Mouse (Mus musculus) MEL (cell line): ENCODE data around the gene Eno4. TPM values are rescaled to one million over a fixed set of nuclear protein-coding genes. Genes with fewer than 3 reads are reported as not detected.

ENCODE experiments used
- DNase-seq: peaks from one replicate; pipeline ENCODE4 v3.0.0; 2011; ENCODE audit warnings: low read depth, low spot score
- H3K27ac ChIP-seq: 2 replicates; pipeline ENCODE4 v1.5.1; 2012; ENCODE audit warnings: low read depth, mild to moderate bottlenecking, control low read depth, low read length, moderate library complexity; ENCODE audit not compliant: control insufficient read depth
- H3K27me3 ChIP-seq, 2 experiments: fragments of 150-350 bp in 1 of 2; sonication (generic) in 1 of 2; 2 replicates each; pipeline ENCODE4 v1.6.1; 2012; ENCODE audit warnings: low read length in 2 of 2, mild to moderate bottlenecking in 2 of 2, improper control_type of control experiment in 1 of 2, moderate library complexity in 1 of 2; ENCODE audit not compliant: insufficient read depth in 2 of 2, control insufficient read depth in 1 of 2
- H3K36me3 ChIP-seq, 2 experiments: 2 replicates each; pipeline ENCODE4 v1.6.1; 2012 to 2014; ENCODE audit warnings: low read length in 2 of 2, improper control_type of control experiment in 1 of 2, inconsistent platforms in 1 of 2, mild to moderate bottlenecking in 1 of 2; ENCODE audit not compliant: insufficient read depth in 2 of 2, control insufficient read depth in 1 of 2
- H3K4me1 ChIP-seq, 2 experiments: fragments of 150-350 bp in 1 of 2; sonication (generic) in 1 of 2; 2 replicates each; pipeline ENCODE4 v1.6.1; 2012; ENCODE audit warnings: low read length in 2 of 2, improper control_type of control experiment in 1 of 2, mild to moderate bottlenecking in 1 of 2; ENCODE audit not compliant: insufficient read depth in 2 of 2, control insufficient read depth in 1 of 2
- H3K4me3 ChIP-seq, 2 experiments: fragments of 150-350 bp in 1 of 2; sonication (generic) in 1 of 2; 2 replicates each; pipeline ENCODE4 v1.5.1; 2012; ENCODE audit warnings: low read depth in 2 of 2, low read length in 2 of 2, mild to moderate bottlenecking in 2 of 2, moderate library complexity in 2 of 2, control low read depth in 1 of 2, improper control_type of control experiment in 1 of 2; ENCODE audit not compliant: control insufficient read depth in 1 of 2, insufficient read depth in 1 of 2
- H3K79me2 ChIP-seq: 2 replicates; pipeline ENCODE4 v1.6.1; 2012; ENCODE audit warnings: mild to moderate bottlenecking, low read length, moderate library complexity; ENCODE audit not compliant: control insufficient read depth, poor library complexity, insufficient read depth
- H3K9ac ChIP-seq: 2 replicates; pipeline ENCODE4 v1.6.1; 2012; ENCODE audit warnings: low read depth, mild to moderate bottlenecking, control low read depth, low read length, moderate library complexity; ENCODE audit not compliant: control insufficient read depth, poor library complexity, severe bottlenecking
- H3K9me3 ChIP-seq: fragments of 150-350 bp; sonication (generic); replicated peaks from 2 replicates; pipeline ENCODE4 v1.6.1; 2012; ENCODE audit warnings: mild to moderate bottlenecking, low read length, improper control_type of control experiment, moderate library complexity; ENCODE audit not compliant: insufficient read depth
- CHD1 ChIP-seq: IDR thresholded peaks from 2 replicates; pipeline ENCODE4 v1.6.1; 2012; ENCODE audit warnings: low read depth, mild to moderate bottlenecking, inconsistent platforms, low read length, improper control_type of control experiment
- ELF1 ChIP-seq: IDR thresholded peaks from 2 replicates; pipeline ENCODE4 v1.6.1; 2014; ENCODE audit warnings: low read depth, mild to moderate bottlenecking, inconsistent platforms, low read length, improper control_type of control experiment, moderate library complexity
- ETS1 ChIP-seq: IDR thresholded peaks from 2 replicates; pipeline ENCODE4 v1.6.1; 2012; ENCODE audit warnings: low read depth, mild to moderate bottlenecking, inconsistent platforms, low read length, improper control_type of control experiment, moderate library complexity
- GABPA ChIP-seq: IDR thresholded peaks from 2 replicates; pipeline ENCODE4 v1.6.1; 2012; ENCODE audit warnings: low read depth, mild to moderate bottlenecking, inconsistent platforms, low read length, improper control_type of control experiment, moderate library complexity
- HCFC1 ChIP-seq: IDR thresholded peaks from 2 replicates; pipeline ENCODE4 v1.6.1; 2012; ENCODE audit warnings: low read depth, mild to moderate bottlenecking, inconsistent platforms, low read length, improper control_type of control experiment, moderate library complexity
- JUND ChIP-seq: IDR thresholded peaks from 2 replicates; pipeline ENCODE4 v1.6.1; 2011; ENCODE audit warnings: low read depth, mild to moderate bottlenecking, improper control_type of control experiment, low read length
- KAT2A ChIP-seq: conservative IDR thresholded peaks from 2 replicates; pipeline ENCODE4 v1.6.1; 2012; ENCODE audit warnings: low read depth, low read length, improper control_type of control experiment, inconsistent platforms
- MAFK ChIP-seq: IDR thresholded peaks from 2 replicates; pipeline ENCODE4 v1.6.1; 2011; ENCODE audit warnings: low read depth, mild to moderate bottlenecking, low read length, improper control_type of control experiment, borderline replicate concordance
- MEF2A ChIP-seq: IDR thresholded peaks from 2 replicates; pipeline ENCODE4 v1.6.1; 2014; ENCODE audit warnings: low read depth, mild to moderate bottlenecking, inconsistent platforms, low read length, improper control_type of control experiment; ENCODE audit not compliant: poor library complexity, insufficient replicate concordance, severe bottlenecking; ENCODE audit errors: extremely low read depth
- MXI1 ChIP-seq: IDR thresholded peaks from 2 replicates; pipeline ENCODE4 v1.6.1; 2011; ENCODE audit warnings: mild to moderate bottlenecking, low read depth, low read length, improper control_type of control experiment
- MYB ChIP-seq: IDR thresholded peaks from 2 replicates; pipeline ENCODE4 v1.6.1; 2011; ENCODE audit warnings: mild to moderate bottlenecking, low read depth, low read length, improper control_type of control experiment
- NELFE ChIP-seq: IDR thresholded peaks from 2 replicates; pipeline ENCODE4 v1.6.1; 2011; ENCODE audit warnings: low read depth, low read length, improper control_type of control experiment
- POLR2A ChIP-seq, 2 experiments: IDR thresholded peaks; 2 replicates each; pipeline ENCODE4 v1.6.1; 2011 to 2012; ENCODE audit warnings: low read length in 2 of 2, mild to moderate bottlenecking in 2 of 2, control low read depth in 1 of 2, improper control_type of control experiment in 1 of 2, low read depth in 1 of 2, moderate library complexity in 1 of 2; ENCODE audit not compliant: control insufficient read depth in 1 of 2, insufficient read depth in 1 of 2, poor library complexity in 1 of 2
- POLR2AphosphoS5 ChIP-seq: IDR thresholded peaks from 2 replicates; pipeline ENCODE4 v1.6.1; 2012; ENCODE audit warnings: low read depth, borderline replicate concordance, mild to moderate bottlenecking, inconsistent platforms, low read length, moderate library complexity, mixed read lengths
- SIN3A ChIP-seq: IDR thresholded peaks from 2 replicates; pipeline ENCODE4 v1.6.1; 2012; ENCODE audit warnings: low read length, improper control_type of control experiment, inconsistent platforms
- TCF12 ChIP-seq: IDR thresholded peaks from 2 replicates; pipeline ENCODE4 v1.6.1; 2014; ENCODE audit warnings: low read depth, mild to moderate bottlenecking, inconsistent platforms, low read length, improper control_type of control experiment, moderate library complexity
- UBTF ChIP-seq: IDR thresholded peaks from 2 replicates; pipeline ENCODE4 v1.6.1; 2012; ENCODE audit warnings: low read depth, mild to moderate bottlenecking, inconsistent platforms, low read length, improper control_type of control experiment, moderate library complexity, borderline replicate concordance; ENCODE audit not compliant: insufficient read depth
- USF1 ChIP-seq: IDR thresholded peaks from 2 replicates; pipeline ENCODE4 v1.6.1; 2014; ENCODE audit warnings: low read depth, mild to moderate bottlenecking, inconsistent platforms, low read length, improper control_type of control experiment, moderate library complexity
- ZC3H11A ChIP-seq: IDR thresholded peaks from 2 replicates; pipeline ENCODE4 v1.6.1; 2012; ENCODE audit warnings: low read depth, mild to moderate bottlenecking, inconsistent platforms, low read length, improper control_type of control experiment
- polyA plus RNA-seq, 2 experiments: library from polyadenylated mRNA; stranded (reverse) in 1 of 2; unstranded in 1 of 2; fragments of >175 nt in 1 of 2; fragments of >200 nt in 1 of 2; gene quantifications; 2 replicates each; pipeline versions ENCODE4 v1.2.1 to v1.2.4; 2012; ENCODE audit warnings: low replicate concordance in 2 of 2, low read depth in 1 of 2; ENCODE audit not compliant: insufficient read length in 2 of 2, insufficient read depth in 1 of 2, missing spikeins in 1 of 2
- total RNA-seq: library from RNA; depleted of rRNA; stranded (reverse); fragments of 300-350 nt; gene quantifications from 2 replicates; pipeline ENCODE4 v1.2.3, GENCODE M21; 2012

Gene Eno4
- total and polyA plus RNA-seq, 3 experiments: not detected

- Histone ChIP-seq H3K27ac (no peak overlapping the region), H3K4me3 (no peak overlapping the region), H3K36me3 (no peaks in the 10 kb centered on the region), H3K9ac (no peak overlapping the region), H3K27me3 (no peaks in the 10 kb centered on the region), H3K4me1 (no peaks in the 10 kb centered on the region), H3K9me3 (no peaks in the 10 kb centered on the region), H3K79me2 (no peaks in the 10 kb centered on the region)
- DNase-seq: no peak
- TF ChIP-seq JUND (no peak), TCF12 (no peak), POLR2AphosphoS5 (no peak), MYB (no peak), POLR2A (IDR thresholded peaks at IDR 0.05; ENCODE audit: control insufficient read depth in 1 of 2, insufficient read depth in 1 of 2, low read depth in 1 of 2, low read length in 2 of 2, poor library complexity in 1 of 2) (no peak), ZC3H11A (no peak)
Measured at GRCm38 (mm10) chr19:58968731-58969506, 25.7 kb downstream of the Eno4 start.

- Histone ChIP-seq H3K79me2 (no peaks in the 10 kb centered on the region), H3K27ac (no peak overlapping the region), H3K36me3 (no peaks in the 10 kb centered on the region), H3K27me3 (no peaks in the 10 kb centered on the region), H3K9ac (no peak overlapping the region), H3K9me3 (no peaks in the 10 kb centered on the region), H3K4me3 (no peak overlapping the region), H3K4me1 (no peaks in the 10 kb centered on the region)
- DNase-seq: no peak
- TF ChIP-seq POLR2AphosphoS5 (no peak), USF1 (no peak), KAT2A (no peak), HCFC1 (no peak), SIN3A (no peak), GABPA (no peak), JUND (no peak), NELFE (no peak), ZC3H11A (no peak), ELF1 (no peak), UBTF (no peak), CHD1 (no peak), MXI1 (no peak), TCF12 (no peak), MAFK (no peak), ETS1 (no peak), MEF2A (no peak)
Measured at GRCm38 (mm10) chr19:58970826-58971225, 27.6 kb downstream of the Eno4 start.
